Mouse (Mus musculus): Measurements from ENCODE around the gene Slc25a30. TPM values are rescaled to one million over a fixed set of nuclear protein-coding genes. Genes with fewer than 3 reads are reported as not detected.

Gene Slc25a30
- polyA plus RNA-seq, 1 experiment: 6.0 TPM

DNA sequence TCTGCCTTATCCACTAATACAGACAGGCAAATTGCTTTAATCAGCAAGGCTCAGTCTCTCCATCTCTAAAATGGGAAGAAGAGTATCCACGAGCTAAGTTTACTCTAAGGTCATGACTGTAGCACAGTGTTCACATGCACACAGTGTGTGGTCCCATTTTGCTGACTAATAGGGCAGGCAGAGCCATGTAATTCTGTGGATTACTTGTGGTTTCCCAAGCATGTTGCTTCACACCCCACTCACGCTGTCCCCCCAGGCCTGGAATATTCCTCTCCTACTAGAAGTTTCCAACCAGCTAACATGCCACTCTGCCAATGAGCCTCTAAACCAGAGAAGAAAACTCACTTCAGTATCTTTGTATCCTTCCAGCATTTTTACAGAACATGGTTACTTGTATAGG, 31.7 kb upstream of the Slc25a30 start:
- Histone ChIP-seq H3K4me1 (ENCODE audit: control insufficient read depth, insufficient read depth, insufficient read length) (no peaks in the 10 kb centered on the region), H3K36me3 (ENCODE audit: control insufficient read depth, insufficient read depth, low read length) (no peaks in the 10 kb centered on the region), H3K27me3 (ENCODE audit: control insufficient read depth, insufficient read depth, low read length) (no peaks in the 10 kb centered on the region; the same call in 1 of the 2 replicates), H3K4me3 (ENCODE audit: extremely low read depth, insufficient read depth, insufficient read length) (no peak overlapping the region), H3K27ac (ENCODE audit: insufficient read depth, low read length) (no peak overlapping the region)
- TF ChIP-seq CTCF (IDR thresholded peaks at IDR 0.05; ENCODE audit: extremely low read depth, insufficient read depth, insufficient read length, insufficient replicate concordance) (no peak), POLR2A (IDR thresholded peaks at IDR 0.05; ENCODE audit: low read depth, low read length) (no peak)
- WGBS: 79% methylated on average over 2 of the region's 2 CpGs
- DNase-seq (ENCODE audit: low read depth in 1 of 2, low spot score in 2 of 2): no peak

GRCm38 (mm10) chr14:75809931-75810330, 23.1 kb upstream of the Slc25a30 start:
- Histone ChIP-seq H3K4me1 (ENCODE audit: control insufficient read depth, insufficient read depth, insufficient read length) (no peaks in the 10 kb centered on the region), H3K27ac (ENCODE audit: insufficient read depth, low read length) (no peak overlapping the region), H3K4me3 (ENCODE audit: extremely low read depth, insufficient read depth, insufficient read length) (no peak overlapping the region), H3K36me3 (ENCODE audit: control insufficient read depth, insufficient read depth, low read length) (no peaks in the 10 kb centered on the region), H3K27me3 (ENCODE audit: control insufficient read depth, insufficient read depth, low read length) (no peaks in the 10 kb centered on the region; the same call in 1 of the 2 replicates)
- no peak for DNase-seq (ENCODE audit: low read depth in 1 of 2, low spot score in 2 of 2)
- WGBS: 90% methylated on average over 6 of the region's 6 CpGs
- TF ChIP-seq POLR2A (IDR thresholded peaks at IDR 0.05; ENCODE audit: low read depth, low read length): no peak
- TF ChIP-seq CTCF (IDR thresholded peaks at IDR 0.05; ENCODE audit: extremely low read depth, insufficient read depth, insufficient read length, insufficient replicate concordance): no peak

- no peaks in the 10 kb centered on the region for H3K4me1 ChIP-seq (ENCODE audit: control insufficient read depth, insufficient read depth, insufficient read length)
- TF ChIP-seq POLR2A (IDR thresholded peaks at IDR 0.05; ENCODE audit: low read depth, low read length) (no peak), CTCF (IDR thresholded peaks at IDR 0.05; ENCODE audit: extremely low read depth, insufficient read depth, insufficient read length, insufficient replicate concordance) (no peak)
- no peaks in the 10 kb centered on the region for H3K27me3 ChIP-seq (ENCODE audit: control insufficient read depth, insufficient read depth, low read length)
- no peak for DNase-seq (ENCODE audit: low read depth in 1 of 2, low spot score in 2 of 2)
- no peak overlapping the region for H3K4me3 ChIP-seq (ENCODE audit: extremely low read depth, insufficient read depth, insufficient read length)
- WGBS: 66% methylated on average over 8 of the region's 8 CpGs
- no peak overlapping the region; the same call in 1 of the 2 replicates for H3K27ac ChIP-seq (ENCODE audit: insufficient read depth, low read length)
- no peaks in the 10 kb centered on the region for H3K36me3 ChIP-seq (ENCODE audit: control insufficient read depth, insufficient read depth, low read length)
Observed at GRCm38 (mm10) chr14:75807800-75808199, 21.0 kb upstream of the Slc25a30 start.

DNA sequence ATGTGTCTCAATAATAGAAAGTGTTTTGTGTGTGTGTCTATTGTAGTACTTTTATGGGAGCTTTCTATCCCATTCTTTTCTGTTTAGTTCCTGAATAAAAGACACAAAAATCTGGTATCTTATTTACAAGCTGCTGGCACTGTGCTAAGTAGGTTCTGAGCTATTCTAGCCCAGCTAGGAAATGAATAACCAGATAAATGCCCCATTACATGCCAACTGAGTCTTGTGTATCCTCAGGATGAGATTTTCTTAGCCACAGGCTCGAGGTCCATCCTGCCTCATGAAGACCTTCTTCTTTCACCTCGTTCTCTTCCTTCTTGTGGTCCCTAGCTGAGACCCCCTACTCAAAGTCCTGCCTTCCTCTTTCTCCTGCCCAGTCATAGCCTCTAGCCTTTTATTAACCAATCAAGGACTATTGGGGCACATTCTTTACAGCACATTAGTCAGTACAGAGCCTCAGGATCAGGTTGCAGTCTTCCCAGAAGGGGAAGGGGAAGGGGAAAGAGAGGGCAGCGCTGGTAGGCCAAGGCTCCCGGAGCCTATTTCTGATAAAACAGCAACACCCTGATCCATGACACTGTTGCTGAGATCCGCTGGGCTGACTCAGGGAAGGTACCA, 11.0 kb upstream of the Slc25a30 start:
- no peaks in the 10 kb centered on the region for H3K36me3 ChIP-seq (ENCODE audit: control insufficient read depth, insufficient read depth, low read length)
- H3K27ac ChIP-seq (ENCODE audit: insufficient read depth, low read length): no peak overlapping the region
- no peak for DNase-seq (ENCODE audit: low read depth in 1 of 2, low spot score in 2 of 2)
- H3K4me1 ChIP-seq (ENCODE audit: control insufficient read depth, insufficient read depth, insufficient read length): no peaks in the 10 kb centered on the region
- WGBS: 74% methylated on average over 5 of the region's 5 CpGs
- no peaks in the 10 kb centered on the region; the same call in 1 of the 2 replicates for H3K27me3 ChIP-seq (ENCODE audit: control insufficient read depth, insufficient read depth, low read length)
- TF ChIP-seq POLR2A (IDR thresholded peaks at IDR 0.05; ENCODE audit: low read depth, low read length) (no peak), CTCF (IDR thresholded peaks at IDR 0.05; ENCODE audit: extremely low read depth, insufficient read depth, insufficient read length, insufficient replicate concordance) (no peak)
- H3K4me3 ChIP-seq (ENCODE audit: extremely low read depth, insufficient read depth, insufficient read length): no peak overlapping the region

- DNase-seq (ENCODE audit: low read depth in 1 of 2, low spot score in 2 of 2): no peak
- H3K27me3 ChIP-seq (ENCODE audit: control insufficient read depth, insufficient read depth, low read length): no peaks in the 10 kb centered on the region
- no peak overlapping the region for H3K4me3 ChIP-seq (ENCODE audit: extremely low read depth, insufficient read depth, insufficient read length)
- TF ChIP-seq CTCF (IDR thresholded peaks at IDR 0.05; ENCODE audit: extremely low read depth, insufficient read depth, insufficient read length, insufficient replicate concordance) (no peak), POLR2A (IDR thresholded peaks at IDR 0.05; ENCODE audit: low read depth, low read length) (no peak)
- 86% methylated on average over 4 of the region's 4 CpGs for WGBS
- no peak overlapping the region for H3K27ac ChIP-seq (ENCODE audit: insufficient read depth, low read length)
- H3K36me3 ChIP-seq (ENCODE audit: control insufficient read depth, insufficient read depth, low read length): no peaks in the 10 kb centered on the region
- H3K4me1 ChIP-seq (ENCODE audit: control insufficient read depth, insufficient read depth, insufficient read length): no peaks in the 10 kb centered on the region
Observed at GRCm38 (mm10) chr14:75795918-75796317, 9.1 kb upstream of the Slc25a30 start.

DNA sequence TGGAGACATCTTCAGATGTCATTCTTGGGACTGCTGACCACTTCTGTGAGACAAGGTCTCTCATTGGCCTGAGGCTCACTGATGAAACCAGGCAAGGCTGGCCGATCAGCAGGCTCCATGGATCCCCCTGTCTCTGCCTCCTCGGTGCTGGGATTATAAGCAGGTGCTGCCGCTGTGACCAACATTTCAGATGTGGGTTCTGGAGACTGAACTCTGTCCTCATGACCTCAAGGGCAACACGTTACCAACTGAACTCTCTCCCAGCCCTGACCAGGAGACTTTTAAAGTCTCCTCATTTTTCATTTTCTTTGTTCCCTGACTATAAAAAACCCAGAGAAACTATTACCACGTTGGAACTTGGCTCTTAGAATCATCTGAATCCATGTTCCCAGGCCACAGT, 7.9 kb upstream of the Slc25a30 start:
- Histone ChIP-seq H3K27me3 (ENCODE audit: control insufficient read depth, insufficient read depth, low read length) (no peaks in the 10 kb centered on the region), H3K36me3 (ENCODE audit: control insufficient read depth, insufficient read depth, low read length) (no peaks in the 10 kb centered on the region), H3K4me3 (ENCODE audit: extremely low read depth, insufficient read depth, insufficient read length) (no peak overlapping the region), H3K27ac (ENCODE audit: insufficient read depth, low read length) (no peak overlapping the region), H3K4me1 (ENCODE audit: control insufficient read depth, insufficient read depth, insufficient read length) (no peaks in the 10 kb centered on the region)
- 77% methylated on average over 5 of the region's 5 CpGs for WGBS
- no peak for TF ChIP-seq POLR2A (IDR thresholded peaks at IDR 0.05; ENCODE audit: low read depth, low read length)
- DNase-seq (ENCODE audit: low read depth in 1 of 2, low spot score in 2 of 2): no peak

GRCm38 (mm10) chr14:75794324-75794723, 7.5 kb upstream of the Slc25a30 start:
- Histone ChIP-seq H3K27ac (ENCODE audit: insufficient read depth, low read length) (no peak overlapping the region), H3K27me3 (ENCODE audit: control insufficient read depth, insufficient read depth, low read length) (no peaks in the 10 kb centered on the region), H3K36me3 (ENCODE audit: control insufficient read depth, insufficient read depth, low read length) (no peaks in the 10 kb centered on the region), H3K4me3 (ENCODE audit: extremely low read depth, insufficient read depth, insufficient read length) (no peak overlapping the region), H3K4me1 (ENCODE audit: control insufficient read depth, insufficient read depth, insufficient read length) (no peaks in the 10 kb centered on the region)
- 93% methylated on average over 6 of the region's 6 CpGs for WGBS
- DNase-seq (ENCODE audit: low read depth in 1 of 2, low spot score in 2 of 2): no peak
- TF ChIP-seq POLR2A (IDR thresholded peaks at IDR 0.05; ENCODE audit: low read depth, low read length) (no peak), CTCF (IDR thresholded peaks at IDR 0.05; ENCODE audit: extremely low read depth, insufficient read depth, insufficient read length, insufficient replicate concordance) (no peak)
